Comparison of ENCODE assay signal across 15 mouse cellular contexts in genomic region chr10:67540591-67540990, GRCm38 (mm10). TPM values are rescaled to one million over a fixed set of nuclear protein-coding genes. Genes with fewer than 3 reads are reported as not detected.
DNase-seq lines count a peak whose midpoint lies in the region; ATAC-seq and TF ChIP-seq lines count a peak whose summit lies in the region.
"Had no signal": no experiment of that assay in that cellular context is flagged by ENCODE, and none has a peak within 500 bp of the region (broad histone marks: within the 10 kb centered on the region; RNA-seq: fewer than 3 reads in every experiment).

No protein-coding gene starts in this region.

- no peak for DNase-seq in heart, adult 8-10 months (ENCODE audit: low spot score)
- no peak for DNase-seq in liver, embryonic 11.5 days (ENCODE audit: low spot score)
- no peak for DNase-seq in liver, postnatal 0 days
- no peak for DNase-seq in embryonic facial prominence, embryonic 10.5 days (ENCODE audit: low spot score)
- DNase-seq in embryonic facial prominence, embryonic 14.5 days (ENCODE audit: low spot score) = no peak
- DNase-seq in cerebellum, adult 11-12 months = no peak
- DNase-seq: adrenal gland, adult 8-10 months; cerebellum, adult 9-11 months; kidney, adult 9 months; layer of hippocampus, adult 9-11 months; left cerebral cortex, postnatal 4 days; lung, adult 2 months; right cerebral cortex, postnatal 14 days had no signal

- H3K9ac ChIP-seq in heart, embryonic 13.5 days = peak overlapping the region; percentile 54; the same call in 1 of the 2 replicates
- no peak overlapping the region for H3K9ac ChIP-seq in liver, embryonic 11.5 days (ENCODE audit: low read depth, low read length)
- H3K9ac ChIP-seq in liver, postnatal 0 days (replicated peaks) = no peak overlapping the region
- no peak overlapping the region for H3K9ac ChIP-seq in embryonic facial prominence, embryonic 14.5 days (ENCODE audit: low read depth, low read length)

- H3K4me2 ChIP-seq in heart, embryonic 13.5 days = peak overlapping the region; percentile 56
- H3K4me2 ChIP-seq in liver, embryonic 11.5 days = peak overlapping the region; percentile 14; the same call in 1 of the 2 replicates
- no peak overlapping the region for H3K4me2 ChIP-seq in liver, postnatal 0 days (ENCODE audit: low read depth, low read length)
- H3K4me2 ChIP-seq in embryonic facial prominence, embryonic 14.5 days (ENCODE audit: low read depth, low read length) = no peak overlapping the region

- peaks cover 12% of the 10 kb centered on the region for H3K36me3 ChIP-seq in heart, embryonic 13.5 days
- no peaks in the 10 kb centered on the region for H3K36me3 ChIP-seq in liver, embryonic 11.5 days (ENCODE audit: control insufficient read depth, insufficient read depth, low read length)
- peaks cover 3% of the 10 kb centered on the region; the same call in 1 of the 2 replicates for H3K36me3 ChIP-seq in liver, postnatal 0 days (replicated peaks; ENCODE audit: insufficient read depth, low read length)
- peaks cover 12% of the 10 kb centered on the region for H3K36me3 ChIP-seq in embryonic facial prominence, embryonic 10.5 days (replicated peaks)
- peaks cover 5% of the 10 kb centered on the region for H3K36me3 ChIP-seq in embryonic facial prominence, embryonic 14.5 days (ENCODE audit: control insufficient read depth, insufficient read depth, low read length)

- TF ChIP-seq EP300 in liver, postnatal 0 days (IDR thresholded peaks at IDR 0.05; ENCODE audit: low read depth) = no peak

- ATAC-seq in heart, embryonic 13.5 days (ENCODE audit: extremely low read depth, insufficient number of reproducible peaks, low FRiP score, low TSS enrichment) = no peak
- ATAC-seq in liver, embryonic 11.5 days (replicated peaks; ENCODE audit: low FRiP score) = no peak
- no peak for ATAC-seq in liver, postnatal 0 days
- no peak for ATAC-seq in embryonic facial prominence, embryonic 14.5 days (ENCODE audit: low read depth)
- ATAC-seq in megakaryocyte progenitor cell, adult 5-6 weeks (replicated peaks; ENCODE audit: poor library complexity) = no peak

- H3K27me3 ChIP-seq in heart, embryonic 13.5 days (replicated peaks) = peaks cover 58% of the 10 kb centered on the region
- peaks cover 50% of the 10 kb centered on the region for H3K27me3 ChIP-seq in liver, embryonic 11.5 days (replicated peaks; ENCODE audit: control insufficient read depth, insufficient read depth, low read length)
- H3K27me3 ChIP-seq in liver, postnatal 0 days (ENCODE audit: insufficient read depth, low read length) = peaks cover 43% of the 10 kb centered on the region
- peaks cover 68% of the 10 kb centered on the region for H3K27me3 ChIP-seq in embryonic facial prominence, embryonic 10.5 days (replicated peaks; ENCODE audit: low read depth, poor library complexity, severe bottlenecking)
- peaks cover 55% of the 10 kb centered on the region for H3K27me3 ChIP-seq in embryonic facial prominence, embryonic 14.5 days (replicated peaks; ENCODE audit: control insufficient read depth, insufficient read depth, low read length)

- peaks cover 38% of the 10 kb centered on the region for H3K4me1 ChIP-seq in heart, embryonic 13.5 days
- H3K4me1 ChIP-seq in liver, embryonic 11.5 days (replicated peaks; ENCODE audit: control insufficient read depth, insufficient read depth, low read length) = peaks cover 8% of the 10 kb centered on the region
- peaks cover 19% of the 10 kb centered on the region for H3K4me1 ChIP-seq in liver, postnatal 0 days (ENCODE audit: insufficient read depth)
- peaks cover 50% of the 10 kb centered on the region for H3K4me1 ChIP-seq in embryonic facial prominence, embryonic 10.5 days
- H3K4me1 ChIP-seq in embryonic facial prominence, embryonic 14.5 days (ENCODE audit: control insufficient read depth, insufficient read depth, low read length) = peaks cover 22% of the 10 kb centered on the region

- H3K9me3 ChIP-seq in heart, embryonic 13.5 days = no peaks in the 10 kb centered on the region
- H3K9me3 ChIP-seq in liver, embryonic 11.5 days (ENCODE audit: control insufficient read depth, low read length) = no peaks in the 10 kb centered on the region
- no peaks in the 10 kb centered on the region for H3K9me3 ChIP-seq in liver, postnatal 0 days (ENCODE audit: low read length)
- H3K9me3 ChIP-seq in embryonic facial prominence, embryonic 10.5 days = no peaks in the 10 kb centered on the region
- no peaks in the 10 kb centered on the region for H3K9me3 ChIP-seq in embryonic facial prominence, embryonic 14.5 days (ENCODE audit: control insufficient read depth, low read length)

- H3K27ac ChIP-seq in heart, embryonic 13.5 days (replicated peaks) = no peak overlapping the region
- H3K27ac ChIP-seq in liver, embryonic 11.5 days (ENCODE audit: low read depth, low read length) = no peak overlapping the region
- no peak overlapping the region for H3K27ac ChIP-seq in liver, postnatal 0 days (ENCODE audit: low read depth)
- no peak overlapping the region for H3K27ac ChIP-seq in embryonic facial prominence, embryonic 10.5 days (replicated peaks)
- H3K27ac ChIP-seq in embryonic facial prominence, embryonic 14.5 days (replicated peaks; ENCODE audit: low read depth, low read length) = no peak overlapping the region

- TF ChIP-seq CTCF in liver, postnatal 0 days (IDR thresholded peaks at IDR 0.05; ENCODE audit: low read depth) = no peak

- peak overlapping the region; percentile 29 for H3K4me3 ChIP-seq in heart, embryonic 13.5 days
- peak overlapping the region; percentile 10; the same call in 1 of the 2 replicates for H3K4me3 ChIP-seq in liver, embryonic 11.5 days (ENCODE audit: low read depth, low read length)
- no peak overlapping the region for H3K4me3 ChIP-seq in liver, postnatal 0 days (ENCODE audit: low read depth, low read length)
- peak overlapping the region; percentile 30 for H3K4me3 ChIP-seq in embryonic facial prominence, embryonic 10.5 days
- peak overlapping the region; percentile 10; the same call in 1 of the 2 replicates for H3K4me3 ChIP-seq in embryonic facial prominence, embryonic 14.5 days (ENCODE audit: low read depth, low read length)

- WGBS in heart, embryonic 13.5 days = 23% methylated on average over 19 of the region's 19 CpGs
- 16% methylated on average over 19 of the region's 19 CpGs for WGBS in liver, embryonic 11.5 days
- 26% methylated on average over 19 of the region's 19 CpGs for WGBS in liver, postnatal 0 days (ENCODE audit: insufficient replicate concordance)
- 7% methylated on average over 19 of the region's 19 CpGs for WGBS in embryonic facial prominence, embryonic 10.5 days
- WGBS in embryonic facial prominence, embryonic 14.5 days = 11% methylated on average over 18 of the region's 19 CpGs

RNA-seq across cellular contexts. Expression of gene Egr2, which starts 5.3 kb away (rescaled TPM):
- 0.73 and 1.4 TPM in 2 replicates for polyA plus RNA-seq in heart, embryonic 13.5 days (2015; fragmentation: Nextera tagmentation; extraction: Ambion mirVana)
- under 1 TPM; 0.19 to 0.98 (median 0.59) TPM for total RNA-seq in heart, adult 8-10 months (2022)
- 0.08 and 0.22 TPM in 2 replicates for polyA plus RNA-seq in liver, embryonic 11.5 days (2014; fragmentation: Nextera tagmentation; extraction: Ambion mirVana)
- polyA plus RNA-seq in liver, postnatal 0 days (2015; fragmentation: Nextera tagmentation; extraction: Ambion mirVana) = 0.15 and 0.33 TPM in 2 replicates
- 0.86 and 1.1 TPM in 2 replicates for polyA plus RNA-seq in embryonic facial prominence, embryonic 10.5 days (2016; fragmentation: Nextera tagmentation; extraction: Ambion mirVana)
- polyA plus RNA-seq in embryonic facial prominence, embryonic 14.5 days (2014; fragmentation: Nextera tagmentation; extraction: Ambion mirVana) = 1.7 and 2.6 TPM in 2 replicates
- total RNA-seq in megakaryocyte progenitor cell, adult 5-6 weeks (2015) = 0.84 and 1.1 TPM in 2 replicates
- 1.9 and 2.2 TPM in 2 replicates for total RNA-seq in megakaryocyte progenitor cell, adult 5-6 weeks (2017)

RNA-seq across cellular contexts. Expression of gene Ado, which starts 8.2 kb away (rescaled TPM):
- 42.8 and 43.2 TPM in 2 replicates for polyA plus RNA-seq in heart, embryonic 13.5 days (2015; fragmentation: Nextera tagmentation; extraction: Ambion mirVana)
- total RNA-seq in heart, adult 8-10 months (2022) = 10 to 100 TPM; 15.7 to 18.4 (median 17.0) TPM
- 40.6 and 43.9 TPM in 2 replicates for polyA plus RNA-seq in liver, embryonic 11.5 days (2014; fragmentation: Nextera tagmentation; extraction: Ambion mirVana)
- polyA plus RNA-seq in liver, postnatal 0 days (2015; fragmentation: Nextera tagmentation; extraction: Ambion mirVana) = 9.9 and 10.8 TPM in 2 replicates
- 84.6 and 85.1 TPM in 2 replicates for polyA plus RNA-seq in embryonic facial prominence, embryonic 10.5 days (2016; fragmentation: Nextera tagmentation; extraction: Ambion mirVana)
- 60.7 and 66.1 TPM in 2 replicates for polyA plus RNA-seq in embryonic facial prominence, embryonic 14.5 days (2014; fragmentation: Nextera tagmentation; extraction: Ambion mirVana)
- 15.5 and 15.9 TPM in 2 replicates for total RNA-seq in megakaryocyte progenitor cell, adult 5-6 weeks (2015)
- 19.7 and 21.2 TPM in 2 replicates for total RNA-seq in megakaryocyte progenitor cell, adult 5-6 weeks (2017)

Comparison
In these comparisons a context has a peak if more than half of its experiments do, and no peak if none do; other contexts are left out.
1. H3K4me2 ChIP-seq: peak in heart, embryonic 13.5 days (single experiment) and liver, embryonic 11.5 days (single experiment); none in liver, postnatal 0 days (single experiment) and embryonic facial prominence, embryonic 14.5 days (single experiment).